Mouse (Mus musculus) bone marrow macrophage, adult 2 months (primary cell): ENCODE results near the gene Rasgrp4.

Experiments
- CTCF ChIP-seq: IDR thresholded peaks from 2 replicates; pipeline ENCODE4 v1.5.1; 2012; ENCODE audit warnings: low read depth, mild to moderate bottlenecking, low read length, moderate library complexity
- POLR2A ChIP-seq: IDR thresholded peaks from 2 replicates; pipeline ENCODE4 v1.6.1; 2012; ENCODE audit warnings: mild to moderate bottlenecking, low read depth, low read length, borderline replicate concordance

DNA sequence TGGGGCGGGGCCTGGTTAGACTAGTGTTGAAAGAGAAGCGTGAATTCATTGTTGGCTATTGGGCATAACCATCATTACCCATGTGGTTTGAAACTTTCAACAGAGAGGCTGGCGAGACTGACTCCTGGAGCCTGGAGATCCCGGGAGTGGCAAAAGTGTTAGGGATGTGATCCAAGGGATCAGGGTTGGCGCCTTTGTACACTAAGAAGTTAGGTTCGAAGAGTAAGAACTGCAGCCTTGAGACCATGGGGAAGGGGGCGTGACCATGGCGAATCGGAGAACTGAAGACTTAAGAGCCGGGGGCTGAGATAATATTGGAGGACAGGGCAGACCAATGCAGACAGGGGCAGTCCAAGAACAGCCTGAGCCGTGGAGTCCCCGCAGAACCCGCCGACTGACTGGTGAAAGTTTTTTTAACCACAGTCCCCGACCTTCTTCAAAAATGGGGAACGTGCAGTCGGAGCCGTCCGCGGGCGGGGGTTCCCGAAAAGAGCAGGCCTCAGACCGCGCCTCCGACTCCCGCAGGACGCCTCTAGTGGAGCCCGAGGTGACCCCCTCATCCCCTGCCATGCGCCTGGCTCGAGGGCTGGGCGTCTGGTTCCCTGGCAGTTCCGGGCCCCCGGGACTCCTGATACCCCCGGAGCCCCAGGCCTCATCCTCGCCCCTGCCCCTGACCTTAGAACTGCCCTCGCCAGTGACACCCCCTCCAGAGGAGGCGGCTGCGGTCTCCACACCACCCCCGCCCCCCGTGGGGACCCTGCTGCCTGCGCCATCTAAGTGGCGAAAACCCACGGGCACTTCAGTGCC lies 36.3 kb downstream of the Rasgrp4 start:
- TF ChIP-seq CTCF (no peak), POLR2A (no peak)
